Mouse (Mus musculus): ENCODE measurements around the gene Relt. TPM values are rescaled to one million over a fixed set of nuclear protein-coding genes. Genes with fewer than 3 reads are reported as not detected.

Relt gene
- total and polyA plus RNA-seq, 3 experiments, result 24.5 to 31.1 (median 29.9) TPM

DNA sequence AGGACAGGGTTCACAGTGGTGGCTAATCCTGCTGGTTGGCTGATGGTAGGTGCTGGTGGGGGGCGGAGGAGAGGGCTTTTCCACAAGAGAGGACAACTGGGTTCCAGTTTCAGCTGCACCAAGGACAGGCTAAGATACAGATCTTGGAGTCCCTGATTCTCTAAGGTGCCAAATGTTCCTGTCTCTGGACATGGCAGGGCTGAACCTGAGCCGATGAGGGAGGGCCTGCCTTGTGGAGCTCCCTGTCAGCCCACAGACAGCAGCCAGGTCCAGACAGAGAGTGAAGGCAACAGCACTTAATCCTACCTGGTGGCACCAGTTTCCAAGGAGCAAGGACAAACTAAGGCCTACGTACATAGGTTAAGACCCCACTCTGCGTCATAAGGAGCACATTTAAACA is 21.2 kb upstream of the Relt start:
- dilution Hi-C loops (cut with MboI; ENCODE audit: extremely low pct_ligation_motif_present, extremely low pct_unique_long_range_greater_than_20kb, low sequenced_read_pairs), result no loop called here
- H3K79me2 ChIP-seq (replicated peaks; ENCODE audit: control insufficient read depth, extremely low read depth, insufficient read depth, poor library complexity, severe bottlenecking), result no peaks in the 10 kb centered on the region
- DNase-seq (ENCODE audit: extremely low read depth), result no peak
- no peak overlapping the region for H3K9ac ChIP-seq (ENCODE audit: insufficient read depth, low read depth)
- no peak overlapping the region for H3K4me2 ChIP-seq (ENCODE audit: insufficient read depth, low read depth, poor library complexity, severe bottlenecking)
- TF ChIP-seq ZKSCAN1 (IDR thresholded peaks at IDR 0.05; ENCODE audit: borderline replicate concordance, low read depth, low read length) (no peak), ZC3H11A (IDR thresholded peaks at IDR 0.05; ENCODE audit: low read depth, low read length) (no peak), NELFE (IDR thresholded peaks at IDR 0.05; ENCODE audit: low read depth, low read length) (no peak), IRF4 (IDR thresholded peaks at IDR 0.05; ENCODE audit: low read depth, low read length) (no peak), GABPA (IDR thresholded peaks at IDR 0.05; ENCODE audit: insufficient replicate concordance, low read depth, low read length) (no peak)
- no peak overlapping the region for H3K4me3 ChIP-seq (replicated peaks in 1 of 3; ENCODE audit: low read depth in 2 of 3, low read length in 2 of 3, poor library complexity in 1 of 3)
- in situ Hi-C loops (cut with MboI; ENCODE audit: low pct_ligation_motif_present, low pct_unique_long_range_greater_than_20kb, low sequenced_read_pairs), result no loop called here
- no peaks in the 10 kb centered on the region for H3K27me3 ChIP-seq (replicated peaks)
- no peaks in the 10 kb centered on the region for H3K9me3 ChIP-seq (replicated peaks; ENCODE audit: low read length)
- H3K27ac ChIP-seq (ENCODE audit: insufficient read depth, low read depth), result no peak overlapping the region
- H3K36me3 ChIP-seq (replicated peaks in 1 of 2; ENCODE audit: control insufficient read depth in 1 of 2, insufficient read depth in 1 of 2, low read length in 1 of 2), result peaks cover 13 to 54% of the 10 kb centered on the region in 2 experiments
- peaks cover 20 to 36% of the 10 kb centered on the region in 2 experiments for H3K4me1 ChIP-seq (ENCODE audit: control insufficient read depth in 1 of 2, insufficient read depth in 2 of 2)

DNA sequence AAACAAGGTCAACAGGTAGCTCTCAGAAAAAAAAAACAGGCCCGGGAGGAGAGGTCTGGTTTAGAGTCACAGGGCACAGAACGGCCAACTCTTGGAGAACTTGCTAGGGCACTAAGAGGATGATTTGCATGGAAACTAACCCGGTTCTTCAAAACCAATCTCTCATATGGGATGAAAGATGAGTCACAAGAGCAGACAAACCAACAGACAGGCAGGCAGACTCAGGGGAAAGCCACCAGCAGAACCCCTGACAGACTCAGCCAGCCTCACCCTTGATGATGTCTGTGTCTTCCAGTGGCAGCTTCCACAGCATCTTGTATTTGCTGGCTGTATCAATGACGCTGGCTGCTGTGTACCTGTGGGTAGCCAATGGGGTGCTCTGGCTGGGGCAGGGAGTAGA is 18.7 kb upstream of the Relt start:
- Histone ChIP-seq H3K4me3 (replicated peaks in 1 of 3; ENCODE audit: low read depth in 2 of 3, low read length in 2 of 3, poor library complexity in 1 of 3) (peak overlapping the region in 1 of 3 experiments; percentile 17), H3K4me2 (ENCODE audit: insufficient read depth, low read depth, poor library complexity, severe bottlenecking) (peak overlapping the region; percentile 50; the same call in 1 of the 2 replicates), H3K36me3 (replicated peaks in 1 of 2; ENCODE audit: control insufficient read depth in 1 of 2, insufficient read depth in 1 of 2, low read length in 1 of 2) (peaks cover 21 to 64% of the 10 kb centered on the region in 2 experiments), H3K79me2 (replicated peaks; ENCODE audit: control insufficient read depth, extremely low read depth, insufficient read depth, poor library complexity, severe bottlenecking) (no peaks in the 10 kb centered on the region), H3K9me3 (replicated peaks; ENCODE audit: low read length) (no peaks in the 10 kb centered on the region), H3K4me1 (ENCODE audit: control insufficient read depth in 1 of 2, insufficient read depth in 2 of 2) (peaks cover 25 to 46% of the 10 kb centered on the region in 2 experiments), H3K9ac (ENCODE audit: insufficient read depth, low read depth) (0 out of 2 replicates have a peak overlapping the region, but pooled peaks have one; percentile 5), H3K27ac (ENCODE audit: insufficient read depth, low read depth) (peak overlapping the region; percentile 56), H3K27me3 (replicated peaks) (no peaks in the 10 kb centered on the region)
- in situ Hi-C loops (cut with MboI; ENCODE audit: low pct_ligation_motif_present, low pct_unique_long_range_greater_than_20kb, low sequenced_read_pairs) (no loop called here), dilution Hi-C loops (cut with MboI; ENCODE audit: extremely low pct_ligation_motif_present, extremely low pct_unique_long_range_greater_than_20kb, low sequenced_read_pairs) (no loop called here)
- DNase-seq (ENCODE audit: extremely low read depth), result peak; percentile 74
- TF ChIP-seq JUND (conservative IDR thresholded peaks at IDR 0.05; ENCODE audit: low read depth, low read length) (no peak), ZKSCAN1 (IDR thresholded peaks at IDR 0.05; ENCODE audit: borderline replicate concordance, low read depth, low read length) (no peak), POLR2AphosphoS2 (IDR thresholded peaks at IDR 0.05; ENCODE audit: low read depth, low read length) (no peak), SIN3A (IDR thresholded peaks at IDR 0.05; ENCODE audit: low read length) (no peak; the same call in 1 of the 2 replicates), CHD1 (IDR thresholded peaks at IDR 0.05; ENCODE audit: low read depth, low read length) (no peak), USF2 (conservative IDR thresholded peaks at IDR 0.05; ENCODE audit: low read depth, low read length) (no peak), RAD21 (IDR thresholded peaks at IDR 0.05; ENCODE audit: low read depth, low read length) (no peak), MAFK (IDR thresholded peaks at IDR 0.05; ENCODE audit: insufficient replicate concordance, low read length) (no peak), ZMIZ1 (IDR thresholded peaks at IDR 0.05; ENCODE audit: low read depth, low read length) (no peak), ZC3H11A (IDR thresholded peaks at IDR 0.05; ENCODE audit: low read depth, low read length) (no peak), GABPA (IDR thresholded peaks at IDR 0.05; ENCODE audit: insufficient replicate concordance, low read depth, low read length) (no peak), NRF1 (IDR thresholded peaks at IDR 0.05; ENCODE audit: low read depth, low read length) (no peak), MEF2A (IDR thresholded peaks at IDR 0.05; ENCODE audit: borderline replicate concordance, low read depth, low read length) (0 out of 2 replicates have a peak, but pooled peaks have one; percentile 35), SMC3 (IDR thresholded peaks at IDR 0.05; ENCODE audit: low read depth, low read length) (no peak), CHD2 (IDR thresholded peaks at IDR 0.05; ENCODE audit: low read length) (no peak), HCFC1 (IDR thresholded peaks at IDR 0.05; ENCODE audit: low read depth, low read length) (no peak), CTCF (conservative IDR thresholded peaks at IDR 0.05 in 1 of 2, IDR thresholded peaks at IDR 0.05 in 1 of 2; ENCODE audit: low read depth in 2 of 2, low read length in 2 of 2) (no peak), NELFE (IDR thresholded peaks at IDR 0.05; ENCODE audit: low read depth, low read length) (peak; percentile 34; the same call in 1 of the 2 replicates), ETS1 (conservative IDR thresholded peaks at IDR 0.05; ENCODE audit: low read depth, low read length) (0 out of 2 replicates have a peak, but pooled peaks have one; percentile 24), MYC (IDR thresholded peaks at IDR 0.05; ENCODE audit: low read depth, low read length) (no peak), USF1 (IDR thresholded peaks at IDR 0.05; ENCODE audit: low read depth, low read length) (no peak), MAZ (IDR thresholded peaks at IDR 0.05; ENCODE audit: low read depth, low read length) (0 out of 2 replicates have a peak, but pooled peaks have one; percentile 37), IRF4 (IDR thresholded peaks at IDR 0.05; ENCODE audit: low read depth, low read length) (peak; percentile 20; the same call in 1 of the 2 replicates), EP300 (IDR thresholded peaks at IDR 0.05; ENCODE audit: low read length) (peak; percentile 48; the same call in 1 of the 2 replicates), RCOR1 (conservative IDR thresholded peaks at IDR 0.05; ENCODE audit: low read depth, low read length) (no peak), UBTF (IDR thresholded peaks at IDR 0.05; ENCODE audit: low read depth, low read length) (0 out of 2 replicates have a peak, but pooled peaks have one; percentile 30), POLR2A (IDR thresholded peaks at IDR 0.05; ENCODE audit: low read depth, low read length) (no peak), JUN (IDR thresholded peaks at IDR 0.05; ENCODE audit: insufficient read depth, low read depth, low read length) (no peak), TCF12 (IDR thresholded peaks at IDR 0.05; ENCODE audit: low read depth, low read length) (0 out of 2 replicates have a peak, but pooled peaks have one; percentile 36), E2F4 (IDR thresholded peaks at IDR 0.05; ENCODE audit: insufficient replicate concordance, low read depth, low read length) (no peak), BHLHE40 (IDR thresholded peaks at IDR 0.05; ENCODE audit: low read depth, low read length) (no peak)

Measured in CH12.LX (cell line).